Mouse (Mus musculus): ENCODE results near the gene Patz1. TPM values are rescaled to one million over a fixed set of nuclear protein-coding genes. Genes with fewer than 3 reads are reported as not detected.

Patz1 gene
- total RNA-seq, 2 experiments from 2014 or later: 52.1 to 54.1 TPM

GRCm38 (mm10) chr11:3292711-3293249 is 4.1 kb downstream of the Patz1 start:
- DNase-seq: no peak

GRCm38 (mm10) chr11:3293361-3293760 is 4.7 kb downstream of the Patz1 start:
- no peak for DNase-seq

- no peak for DNase-seq
These were observed 6.0 kb downstream of the Patz1 start for GRCm38 (mm10) chr11:3294641-3295040.

GRCm38 (mm10) chr11:3296056-3296455 is 7.4 kb downstream of the Patz1 start:
- no peak for DNase-seq

GRCm38 (mm10) chr11:3297871-3298812 is 9.5 kb downstream of the Patz1 start:
- no peak for DNase-seq

GRCm38 (mm10) chr11:3298813-3299185 is 10.1 kb downstream of the Patz1 start:
- no peak for DNase-seq

- no peak for DNase-seq
These were observed 12.4 kb downstream of the Patz1 start for GRCm38 (mm10) chr11:3301075-3301474.

- no peak for DNase-seq
These were observed 13.7 kb downstream of the Patz1 start for GRCm38 (mm10) chr11:3302385-3302784.

GRCm38 (mm10) chr11:3302792-3303191 is 14.1 kb downstream of the Patz1 start:
- DNase-seq: no peak

GRCm38 (mm10) chr11:3305821-3306220 is 17.1 kb downstream of the Patz1 start:
- no peak for DNase-seq

GRCm38 (mm10) chr11:3307875-3308274 is 19.2 kb downstream of the Patz1 start:
- no peak for DNase-seq

- no peak for DNase-seq
These were observed 21.2 kb downstream of the Patz1 start for GRCm38 (mm10) chr11:3309884-3310283.

GRCm38 (mm10) chr11:3310789-3311585 is 22.3 kb downstream of the Patz1 start:
- DNase-seq: no peak

GRCm38 (mm10) chr11:3311586-3312347 is 23.1 kb downstream of the Patz1 start:
- DNase-seq: no peak

GRCm38 (mm10) chr11:3313294-3313693 is 24.6 kb downstream of the Patz1 start:
- DNase-seq: no peak

GRCm38 (mm10) chr11:3314148-3314547 is 25.5 kb downstream of the Patz1 start:
- DNase-seq: no peak

GRCm38 (mm10) chr11:3318286-3318685 is 29.6 kb downstream of the Patz1 start:
- DNase-seq: no peak

GRCm38 (mm10) chr11:3328271-3328670 is 39.6 kb downstream of the Patz1 start:
- DNase-seq: no peak

GRCm38 (mm10) chr11:3328806-3329775 is 40.4 kb downstream of the Patz1 start:
- no peak for DNase-seq

GRCm38 (mm10) chr11:3329891-3330451 is 41.3 kb downstream of the Patz1 start, which contains the start of gene Pik3ip1:
Gene Pik3ip1 (plus strand): TSS chr11:3330401.
- DNase-seq: no peak

GRCm38 (mm10) chr11:3330566-3330965 is 41.9 kb downstream of the Patz1 start:
- peak; percentile 84 to 87 for DNase-seq

Measured in layer of hippocampus, postnatal 36 days (tissue).